Mouse (Mus musculus): ENCODE results near the gene Pdik1l. TPM values are rescaled to one million over a fixed set of nuclear protein-coding genes. Genes with fewer than 3 reads are reported as not detected.

The Pdik1l gene
- total RNA-seq, 1 experiment: 13.2 TPM

GRCm38 (mm10) chr4:134238686-134239085 lies 49.0 kb downstream of the Pdik1l start:
- Histone ChIP-seq H3K9ac (ENCODE audit: insufficient read depth, low read depth, low read length, poor library complexity, severe bottlenecking) (no peak overlapping the region), H3K4me3 (ENCODE audit: insufficient read depth in 1 of 2, low read depth in 1 of 2, low read length in 2 of 2, poor library complexity in 1 of 2, severe bottlenecking in 1 of 2) (no peak overlapping the region)

GRCm38 (mm10) chr4:134238279-134238651 lies 49.4 kb downstream of the Pdik1l start, which contains the start of gene Cnksr1:
Cnksr1 (minus strand) TSS chr4:134238399.
- TF ChIP-seq ZC3H11A (IDR thresholded peaks at IDR 0.05; ENCODE audit: borderline replicate concordance, low read depth, low read length) (no peak), ZNF384 (IDR thresholded peaks at IDR 0.05; ENCODE audit: low read depth, low read length) (no peak)
- in situ Hi-C loops (cut with MboI; ENCODE audit: low sequenced_read_pairs in 2 of 2, unreplicated experiment in 2 of 2): no loop called here
- peaks cover under 1% of the 10 kb centered on the region; the same call in 1 of the 2 replicates for H3K36me3 ChIP-seq (ENCODE audit: control insufficient read depth, insufficient read depth, low read length, poor library complexity, severe bottlenecking)
- no peak within 1 kb of the TSS for H3K27ac ChIP-seq (ENCODE audit: insufficient read depth, low read depth, low read length, poor library complexity, severe bottlenecking)
- H3K4me3 ChIP-seq (ENCODE audit: insufficient read depth in 1 of 2, low read depth in 1 of 2, low read length in 2 of 2, poor library complexity in 1 of 2, severe bottlenecking in 1 of 2): peak within 1 kb of the TSS; percentile 56 to 65
- no peaks in the 10 kb centered on the region for H3K9me3 ChIP-seq (ENCODE audit: control insufficient read depth, insufficient read depth, low read depth, low read length)
- 0 out of 2 replicates have a peak within 1 kb of the TSS, but pooled peaks have one; percentile 29 for H3K9ac ChIP-seq (ENCODE audit: insufficient read depth, low read depth, low read length, poor library complexity, severe bottlenecking)
- DNase-seq (ENCODE audit: low read depth, low spot score): no peak
- peaks cover 2 to 9% of the 10 kb centered on the region in 2 experiments; a peak in 1 of 4 replicates for H3K4me1 ChIP-seq (ENCODE audit: control insufficient read depth in 2 of 2, insufficient read depth in 2 of 2, low read length in 2 of 2, poor library complexity in 1 of 2)

More at GRCm38 (mm10) chr4:134238686-134239085, 49.0 kb downstream of the Pdik1l start:
- Histone ChIP-seq H3K9me3 (ENCODE audit: control insufficient read depth, insufficient read depth, low read depth, low read length) (no peaks in the 10 kb centered on the region), H3K4me1 (ENCODE audit: control insufficient read depth in 2 of 2, insufficient read depth in 2 of 2, low read length in 2 of 2, poor library complexity in 1 of 2) (peaks cover 2 to 13% of the 10 kb centered on the region in 2 experiments; a peak in 2 of 4 replicates), H3K36me3 (ENCODE audit: control insufficient read depth, insufficient read depth, low read length, poor library complexity, severe bottlenecking) (peaks cover 4% of the 10 kb centered on the region; the same call in 1 of the 2 replicates), H3K27ac (ENCODE audit: insufficient read depth, low read depth, low read length, poor library complexity, severe bottlenecking) (no peak overlapping the region)
- no peak for DNase-seq (ENCODE audit: low read depth, low spot score)
- no peak for TF ChIP-seq HCFC1 (IDR thresholded peaks at IDR 0.05; ENCODE audit: borderline replicate concordance, insufficient read depth, low read length)
- no peak for TF ChIP-seq ZNF384 (IDR thresholded peaks at IDR 0.05; ENCODE audit: low read depth, low read length)
- TF ChIP-seq CHD2 (IDR thresholded peaks at IDR 0.05; ENCODE audit: low read depth, low read length): no peak
- TF ChIP-seq MAFK (IDR thresholded peaks at IDR 0.05; ENCODE audit: insufficient read depth, low read depth, low read length): no peak
- TF ChIP-seq ZC3H11A (IDR thresholded peaks at IDR 0.05; ENCODE audit: borderline replicate concordance, low read depth, low read length): no peak
- in situ Hi-C loops (cut with MboI; ENCODE audit: low sequenced_read_pairs in 2 of 2, unreplicated experiment in 2 of 2): no loop called here

- no peak for DNase-seq (ENCODE audit: low read depth, low spot score)
- Histone ChIP-seq H3K27ac (ENCODE audit: insufficient read depth, low read depth, low read length, poor library complexity, severe bottlenecking) (no peak overlapping the region), H3K4me3 (ENCODE audit: insufficient read depth in 1 of 2, low read depth in 1 of 2, low read length in 2 of 2, poor library complexity in 1 of 2, severe bottlenecking in 1 of 2) (peak overlapping the region; percentile 56 to 65), H3K9me3 (ENCODE audit: control insufficient read depth, insufficient read depth, low read depth, low read length) (no peaks in the 10 kb centered on the region), H3K4me1 (ENCODE audit: control insufficient read depth in 2 of 2, insufficient read depth in 2 of 2, low read length in 2 of 2, poor library complexity in 1 of 2) (peaks cover 2 to 9% of the 10 kb centered on the region in 2 experiments; a peak in 1 of 4 replicates), H3K9ac (ENCODE audit: insufficient read depth, low read depth, low read length, poor library complexity, severe bottlenecking) (0 out of 2 replicates have a peak overlapping the region, but pooled peaks have one; percentile 29), H3K36me3 (ENCODE audit: control insufficient read depth, insufficient read depth, low read length, poor library complexity, severe bottlenecking) (no peaks in the 10 kb centered on the region)
- in situ Hi-C loops (cut with MboI; ENCODE audit: low sequenced_read_pairs in 2 of 2, unreplicated experiment in 2 of 2): no loop called here
- TF ChIP-seq HCFC1 (IDR thresholded peaks at IDR 0.05; ENCODE audit: borderline replicate concordance, insufficient read depth, low read length) (no peak), MAFK (IDR thresholded peaks at IDR 0.05; ENCODE audit: insufficient read depth, low read depth, low read length) (no peak), ZNF384 (IDR thresholded peaks at IDR 0.05; ENCODE audit: low read depth, low read length) (no peak), ZC3H11A (IDR thresholded peaks at IDR 0.05; ENCODE audit: borderline replicate concordance, low read depth, low read length) (no peak), CHD2 (IDR thresholded peaks at IDR 0.05; ENCODE audit: low read depth, low read length) (no peak)
These were observed 50.0 kb downstream of the Pdik1l start for GRCm38 (mm10) chr4:134237582-134238278.

- H3K9me3 ChIP-seq (ENCODE audit: control insufficient read depth, insufficient read depth, low read depth, low read length): no peaks in the 10 kb centered on the region
- no peaks in the 10 kb centered on the region for H3K36me3 ChIP-seq (ENCODE audit: control insufficient read depth, insufficient read depth, low read length, poor library complexity, severe bottlenecking)
- DNase-seq (ENCODE audit: low read depth, low spot score): no peak
- no peak for TF ChIP-seq HCFC1 (IDR thresholded peaks at IDR 0.05; ENCODE audit: borderline replicate concordance, insufficient read depth, low read length)
- TF ChIP-seq MAFK (IDR thresholded peaks at IDR 0.05; ENCODE audit: insufficient read depth, low read depth, low read length): no peak
- TF ChIP-seq ZNF384 (IDR thresholded peaks at IDR 0.05; ENCODE audit: low read depth, low read length): no peak
- no peak for TF ChIP-seq ZC3H11A (IDR thresholded peaks at IDR 0.05; ENCODE audit: borderline replicate concordance, low read depth, low read length)
- TF ChIP-seq CHD2 (IDR thresholded peaks at IDR 0.05; ENCODE audit: low read depth, low read length): no peak
- H3K4me3 ChIP-seq (ENCODE audit: insufficient read depth in 1 of 2, low read depth in 1 of 2, low read length in 2 of 2, poor library complexity in 1 of 2, severe bottlenecking in 1 of 2): no peak overlapping the region
- peaks cover 2 to 12% of the 10 kb centered on the region in 2 experiments; a peak in 1 of 4 replicates for H3K4me1 ChIP-seq (ENCODE audit: control insufficient read depth in 2 of 2, insufficient read depth in 2 of 2, low read length in 2 of 2, poor library complexity in 1 of 2)
- in situ Hi-C loops (cut with MboI; ENCODE audit: low sequenced_read_pairs in 2 of 2, unreplicated experiment in 2 of 2): no loop called here
- no peak overlapping the region for H3K27ac ChIP-seq (ENCODE audit: insufficient read depth, low read depth, low read length, poor library complexity, severe bottlenecking)
- H3K9ac ChIP-seq (ENCODE audit: insufficient read depth, low read depth, low read length, poor library complexity, severe bottlenecking): no peak overlapping the region
These were observed 52.8 kb downstream of the Pdik1l start for GRCm38 (mm10) chr4:134234876-134235275.
